Mouse (Mus musculus) cerebellum, postnatal 25 days (tissue): ENCODE results near the gene Synj2.
"Not testable (repeated sequence)": the region's sequence is repeated elsewhere in the genome, so short reads cannot be mapped to it uniquely, and the experiment has no call there.

Source experiments
- DNase-seq, 2 experiments: peaks; one replicate each; pipeline ENCODE4 v3.0.0; 2021; ENCODE audit warnings: mixed read lengths in 2 of 2

Gene Synj2

DNA sequence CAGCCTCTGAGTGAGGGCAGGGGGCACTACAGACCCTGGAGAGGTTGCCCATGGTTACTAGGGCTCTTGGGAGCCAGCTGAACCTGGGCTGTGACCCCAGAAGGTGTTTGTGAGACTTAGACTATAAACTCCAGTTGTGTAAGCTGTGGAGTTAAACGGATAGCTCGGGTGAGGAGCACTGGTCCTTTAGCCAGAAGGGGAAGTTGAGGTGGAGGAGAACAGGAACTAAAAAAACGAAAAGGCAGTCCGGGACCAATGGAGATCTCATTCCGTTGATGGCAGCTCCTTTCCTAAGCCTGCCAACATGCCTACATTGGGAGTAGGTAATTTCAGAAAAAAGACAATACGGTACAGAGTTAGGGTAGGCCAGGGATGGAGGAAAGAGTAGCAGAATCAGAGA lies 60.3 kb downstream of the Synj2 start:
- DNase-seq, result no peak

- no peak for DNase-seq
Observed at GRCm38 (mm10) chr17:6001836-6002235, 60.8 kb downstream of the Synj2 start.

GRCm38 (mm10) chr17:6002563-6002962 lies 61.5 kb downstream of the Synj2 start:
- DNase-seq, result no peak

DNA sequence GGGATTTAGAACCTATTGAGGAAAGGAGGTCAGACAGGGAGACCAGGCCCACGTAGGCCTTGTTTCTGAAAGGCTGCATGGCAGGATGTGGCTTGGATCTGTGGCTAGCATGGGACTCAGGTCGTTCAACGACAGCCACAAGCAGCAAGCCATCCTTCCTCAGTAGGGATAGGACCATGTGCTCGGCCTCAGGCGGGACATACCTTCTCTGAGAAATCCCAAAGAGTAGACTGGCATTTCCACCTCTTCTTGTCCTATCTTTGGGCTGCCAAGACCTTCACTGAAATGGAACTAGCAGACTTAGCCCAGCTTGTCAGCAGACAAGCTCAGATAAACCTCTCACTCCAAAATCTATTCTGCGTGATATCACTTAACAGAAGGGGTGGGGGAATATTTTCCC lies 62.6 kb downstream of the Synj2 start:
- DNase-seq, result no peak

DNA sequence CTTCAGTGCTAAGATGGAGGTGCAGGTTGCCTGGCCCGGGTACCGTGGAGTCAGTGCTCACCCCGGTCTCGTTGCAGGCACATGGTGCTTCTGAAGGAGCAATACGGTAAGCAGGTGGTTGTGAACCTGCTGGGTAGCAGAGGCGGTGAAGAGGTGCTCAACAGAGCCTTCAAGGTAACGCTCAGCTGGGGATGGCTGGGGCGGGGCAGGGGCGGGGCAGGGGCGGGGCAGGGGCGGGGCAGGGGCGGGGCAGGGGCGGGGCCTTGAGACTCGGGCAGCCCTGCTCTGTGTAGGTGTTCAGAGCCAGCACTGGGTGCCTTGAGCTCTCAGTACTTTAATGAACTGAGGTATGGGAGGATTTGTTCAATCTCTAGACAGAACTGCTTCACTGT lies 64.2 kb downstream of the Synj2 start:
- no peak for DNase-seq

DNA sequence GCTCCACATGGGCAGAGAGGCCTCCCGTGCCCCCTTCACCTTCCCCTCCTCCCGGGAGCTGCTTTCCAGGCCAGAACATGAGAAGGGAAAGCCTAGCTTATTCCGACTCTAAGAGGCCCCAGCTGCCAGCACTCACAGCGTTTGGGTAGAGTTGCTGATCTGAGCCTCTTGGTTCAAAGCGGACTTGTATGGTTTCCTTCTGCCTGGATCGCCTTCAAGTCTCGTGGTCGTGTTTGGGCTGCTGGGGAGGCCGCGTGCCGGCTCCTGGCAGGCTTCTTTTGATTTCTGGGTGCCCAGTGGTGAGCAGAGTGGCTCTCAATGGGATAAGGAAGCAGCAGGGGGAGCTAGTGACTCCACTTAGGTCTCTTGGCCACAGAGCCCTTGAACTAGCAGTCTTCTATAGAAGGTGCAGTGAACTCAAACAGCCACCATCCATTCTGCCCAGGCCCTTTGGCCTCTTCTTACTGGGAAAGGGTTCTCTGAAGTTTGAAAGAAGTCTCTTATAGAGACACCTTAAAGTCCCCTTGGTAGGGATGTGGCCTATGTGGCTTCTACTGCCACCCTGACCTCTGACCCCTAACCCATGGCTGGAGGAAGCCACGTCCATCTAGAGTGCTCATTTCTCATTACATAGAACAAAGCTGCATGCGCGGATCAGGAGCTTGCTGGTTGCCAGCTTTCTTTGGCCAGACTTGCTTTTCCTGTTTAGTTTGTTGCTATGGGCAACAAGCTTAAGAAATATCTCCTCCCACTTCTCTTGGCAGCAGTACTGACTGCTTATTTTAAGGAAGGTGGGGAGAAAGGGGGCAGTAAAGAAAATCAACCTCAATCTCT lies 64.8 kb downstream of the Synj2 start:
- DNase-seq, result peak in 1 of 2 experiments; percentile 38

- no peak for DNase-seq
Observed at GRCm38 (mm10) chr17:6007101-6007780, 66.2 kb downstream of the Synj2 start.

DNA sequence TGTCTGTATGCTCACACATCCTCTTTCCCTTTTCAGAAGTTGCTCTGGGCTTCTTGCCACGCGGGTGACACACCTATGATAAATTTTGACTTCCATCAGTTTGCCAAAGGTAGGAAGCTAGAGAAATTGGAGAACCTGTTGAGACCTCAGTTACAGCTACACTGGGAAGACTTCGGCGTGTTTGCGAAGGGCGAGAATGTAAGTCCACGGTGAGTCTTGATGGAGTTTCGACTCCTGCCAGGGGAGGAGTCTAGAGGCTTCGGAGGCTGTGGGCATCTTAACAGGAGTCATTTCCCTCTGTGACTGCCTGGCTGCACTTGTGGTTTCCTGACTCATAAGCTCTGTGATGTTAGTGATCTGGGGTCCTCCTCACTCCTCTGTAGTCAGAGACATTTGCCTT lies 66.8 kb downstream of the Synj2 start:
- DNase-seq, result no peak

DNA sequence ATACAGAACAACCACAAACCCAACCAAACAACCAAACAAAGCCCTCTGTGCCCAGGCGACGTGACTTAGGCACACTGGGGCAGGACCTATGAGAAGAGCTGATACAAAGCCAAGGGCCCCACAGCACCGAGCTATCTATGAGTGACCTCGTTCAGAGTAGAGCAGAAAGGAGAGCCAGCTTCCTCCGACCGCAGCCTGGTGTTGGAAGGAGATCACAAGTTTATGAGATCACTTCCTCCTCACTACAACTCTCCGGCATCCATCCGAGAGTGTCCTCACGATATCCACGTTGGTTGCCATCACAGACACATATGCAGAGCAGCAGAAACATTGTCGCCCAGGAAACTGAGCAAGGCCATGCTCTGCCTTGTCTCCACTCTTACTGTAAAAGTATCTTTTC lies 67.5 kb downstream of the Synj2 start:
- no peak for DNase-seq

DNA sequence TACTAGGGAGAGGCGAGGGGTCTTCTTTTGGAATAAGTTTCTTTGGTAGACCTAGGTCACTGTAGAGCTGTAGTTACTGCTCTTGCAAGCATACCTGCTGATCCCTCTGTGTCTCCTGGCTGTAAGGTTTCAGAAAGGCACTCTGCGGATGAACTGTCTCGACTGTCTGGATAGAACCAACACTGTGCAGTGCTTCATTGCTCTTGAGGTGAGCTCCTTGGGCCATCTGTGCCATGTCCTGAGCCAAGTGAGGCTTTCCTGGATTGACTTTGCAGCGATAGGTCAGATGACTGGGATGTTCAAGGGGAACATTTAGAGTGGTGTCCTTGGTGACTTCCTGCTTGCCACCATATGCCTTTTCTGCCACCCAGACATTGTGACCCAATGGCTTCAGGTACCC lies 68.5 kb downstream of the Synj2 start:
- DNase-seq, result peak in 1 of 2 experiments; percentile 54

DNA sequence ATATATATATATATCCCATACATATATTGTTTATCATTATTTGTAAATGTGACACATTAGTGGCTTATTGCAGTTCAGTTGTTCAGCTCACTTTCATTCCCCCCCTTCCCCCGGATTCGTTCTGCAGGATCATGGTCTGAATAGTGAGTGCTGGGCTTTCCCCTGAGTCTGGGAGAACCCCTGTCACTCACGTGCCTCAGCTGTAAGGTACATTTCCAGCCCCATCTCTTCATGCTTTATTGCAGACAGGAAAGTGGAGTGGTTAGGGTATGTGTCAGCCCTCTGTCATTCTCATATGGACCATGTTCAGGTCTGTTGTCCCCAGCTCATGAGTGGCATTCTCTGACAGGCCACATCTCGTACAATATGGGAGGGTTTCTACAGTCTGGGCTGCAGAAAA lies 72.0 kb downstream of the Synj2 start:
- no peak for DNase-seq

GRCm38 (mm10) chr17:6014985-6015384 lies 73.9 kb downstream of the Synj2 start:
- no peak for DNase-seq

GRCm38 (mm10) chr17:6016213-6016780 lies 75.2 kb downstream of the Synj2 start:
- no peak for DNase-seq

DNA sequence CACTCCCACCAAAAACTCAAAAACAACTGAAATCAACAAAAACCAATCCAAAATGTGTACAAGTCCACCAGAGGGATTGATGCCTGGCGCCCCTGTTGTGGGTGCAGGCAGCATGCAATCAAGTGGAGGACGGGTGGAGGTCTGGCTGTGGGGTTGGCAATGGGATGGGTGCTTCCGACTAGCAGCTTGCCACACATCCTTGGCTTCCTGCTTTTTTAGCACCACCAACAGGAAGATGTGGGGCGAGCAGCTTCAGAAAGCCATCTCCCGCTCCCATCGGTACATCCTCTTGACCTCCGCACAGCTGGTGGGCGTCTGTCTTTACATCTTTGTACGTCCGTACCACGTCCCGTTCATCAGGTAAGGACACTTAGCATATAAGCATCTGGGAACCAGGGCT lies 76.2 kb downstream of the Synj2 start:
- DNase-seq, result no peak

DNA sequence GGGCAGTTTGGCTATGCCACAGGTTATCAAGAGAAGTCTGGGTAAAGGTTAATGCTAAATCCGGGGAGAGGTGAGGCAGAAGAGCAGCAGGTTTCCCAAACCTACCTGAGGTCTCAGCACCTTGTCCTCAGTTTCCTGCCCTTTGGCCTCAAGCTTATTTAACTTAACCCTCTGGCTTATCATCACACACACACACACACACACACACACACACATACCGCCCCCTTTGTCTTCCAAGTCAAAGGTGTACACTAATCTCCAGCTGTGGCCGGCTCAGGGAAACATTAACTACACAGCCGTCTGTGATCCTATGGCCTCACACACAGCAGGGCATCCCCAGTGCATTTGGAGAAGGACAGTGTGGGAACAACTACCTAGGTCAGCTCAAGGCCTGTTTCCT lies 77.3 kb downstream of the Synj2 start:
- no peak for DNase-seq

- DNase-seq, result peak; percentile 62 to 80
Observed at GRCm38 (mm10) chr17:6019776-6020175, 78.7 kb downstream of the Synj2 start.

DNA sequence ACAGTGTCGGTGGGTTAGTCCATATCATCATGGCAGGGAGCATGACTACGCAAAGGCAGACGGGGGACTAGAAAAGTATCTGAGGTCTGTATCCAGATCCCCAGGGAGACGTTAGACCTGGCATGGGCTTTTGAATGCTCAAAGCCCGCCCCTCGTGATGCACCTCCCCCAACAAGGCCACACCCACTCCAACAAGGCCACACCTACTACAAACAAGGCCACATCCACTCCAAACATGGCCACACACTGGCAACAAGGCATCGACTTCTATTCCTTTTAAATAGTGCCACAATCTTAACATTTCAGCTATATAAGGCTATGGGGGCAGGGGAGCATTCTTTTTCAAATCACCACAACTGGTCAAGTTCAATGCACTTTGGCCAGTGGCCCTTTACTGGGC lies 79.6 kb downstream of the Synj2 start:
- no peak for DNase-seq

GRCm38 (mm10) chr17:6021374-6021789 lies 80.3 kb downstream of the Synj2 start:
- not testable (repeated sequence) for DNase-seq

DNA sequence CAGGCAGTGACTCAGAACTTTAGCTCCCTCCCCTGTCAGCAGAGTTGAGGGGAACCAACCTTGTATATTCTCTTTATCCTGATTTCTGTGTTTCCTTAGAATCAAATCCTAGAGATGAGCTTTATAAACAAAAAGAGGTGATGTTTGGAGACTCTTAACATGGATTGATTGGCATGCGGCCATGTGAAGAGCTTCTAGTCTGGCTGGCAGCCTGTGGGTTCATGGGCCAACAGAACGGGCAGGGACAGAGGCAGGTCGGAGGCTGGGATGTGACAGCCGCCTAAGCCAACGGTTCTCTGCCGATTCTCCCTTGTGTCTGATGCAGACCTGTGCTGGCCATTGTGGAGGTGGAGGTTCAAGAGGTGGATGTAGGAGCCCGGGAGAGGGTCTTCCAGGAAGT lies 84.8 kb downstream of the Synj2 start:
- peak in 1 of 2 experiments; percentile 22 for DNase-seq

GRCm38 (mm10) chr17:6035661-6036060 lies 94.6 kb downstream of the Synj2 start:
- no peak for DNase-seq

GRCm38 (mm10) chr17:6036458-6036857 lies 95.4 kb downstream of the Synj2 start:
- DNase-seq, result no peak

DNA sequence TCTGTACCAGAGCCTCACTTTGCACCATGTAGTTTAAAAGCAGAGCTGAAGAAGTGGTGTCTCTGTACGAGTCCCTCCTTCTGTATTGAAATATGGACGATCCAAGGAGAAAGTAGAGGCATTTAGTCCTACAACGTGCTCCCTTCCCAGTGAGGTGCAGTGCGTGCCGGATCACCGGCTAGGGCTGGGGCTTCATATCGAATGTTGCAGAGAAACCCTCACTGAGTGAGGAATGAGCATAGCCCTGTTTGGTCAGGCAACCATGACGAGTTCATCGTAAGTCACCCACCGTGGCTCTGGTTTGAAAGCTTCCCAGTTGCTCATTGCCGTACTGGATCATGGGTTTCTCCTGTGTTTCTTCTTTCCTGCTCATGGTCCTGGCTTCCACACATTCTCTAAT lies 95.8 kb downstream of the Synj2 start:
- no peak for DNase-seq

GRCm38 (mm10) chr17:6037507-6037906 lies 96.4 kb downstream of the Synj2 start:
- no peak for DNase-seq

- no peak for DNase-seq
Observed at GRCm38 (mm10) chr17:6052801-6053200, 111.7 kb downstream of the Synj2 start.
